Mouse (Mus musculus): ENCODE results near the gene Gtse1. TPM values are rescaled to one million over a fixed set of nuclear protein-coding genes. Genes with fewer than 3 reads are reported as not detected.

The Gtse1 gene
- 2.0 TPM for polyA plus RNA-seq (2015; fragmentation: Illumina TruSeq; extraction: RNeasy Lipid Tissue Mini Kit (QIAGEN cat#74804); ENCODE audit: insufficient read depth, low replicate concordance)

GRCm38 (mm10) chr15:85859490-85860031 lies at the start of gene Gtse1:
Gene Gtse1, plus strand, starts transcription at chr15:85859745.

GRCm38 (mm10) chr15:85811535-85812277 lies 47.8 kb upstream of the Gtse1 start, which contains the start of gene Cdpf1:
Gene Cdpf1, minus strand, starts transcription at chr15:85811697.

GRCm38 (mm10) chr15:85821203-85822010 lies 38.1 kb upstream of the Gtse1 start, which contains the start of gene Pkdrej:
Gene Pkdrej, minus strand, starts transcription at chr15:85821734.

DNA sequence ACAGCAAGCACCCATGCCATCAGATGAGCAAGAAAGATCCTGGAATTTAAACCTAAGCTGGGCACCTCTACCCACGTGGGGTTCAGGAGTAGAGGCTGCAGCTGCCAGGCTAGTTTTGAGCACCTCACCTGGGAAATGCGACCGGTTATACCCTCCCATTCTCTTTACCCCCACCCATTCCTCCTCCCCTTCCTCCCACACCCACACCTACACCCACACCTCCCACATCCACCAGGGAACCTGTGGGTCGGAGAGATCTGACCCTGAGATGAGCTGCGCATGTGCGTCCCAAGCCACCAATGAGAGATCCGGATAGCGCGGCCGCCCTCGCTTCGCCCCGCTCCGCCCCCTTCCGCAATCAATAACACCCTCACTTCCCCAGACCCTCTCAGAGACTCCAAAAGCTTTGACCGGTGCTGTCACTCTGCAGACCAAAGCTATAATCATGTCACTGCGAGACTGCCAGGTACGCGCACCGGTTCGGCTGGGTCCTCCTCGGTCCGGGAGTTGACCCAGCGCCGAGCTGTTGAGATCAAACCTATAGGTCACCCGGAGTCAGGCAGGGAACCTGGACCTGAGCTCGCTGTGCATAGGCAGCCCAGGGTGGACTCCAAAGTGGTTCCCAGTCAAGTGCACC lies 27.5 kb upstream of the Gtse1 start, which contains the start of gene Ttc38:
Ttc38 (plus strand) TSS at position 353 of the 637 bp plus-strand sequence.

GRCm38 (mm10) chr15:85878848-85879497 lies 19.4 kb downstream of the Gtse1 start, which contains the start of gene Trmu:
Gene Trmu, plus strand, starts transcription at chr15:85879312.

Other genes with a start within 250 kb of the Gtse1 start
- 0.15 TPM for gene Ppara, start 124.8 kb upstream of the Gtse1 start, polyA plus RNA-seq (2015; fragmentation: Illumina TruSeq; extraction: RNeasy Lipid Tissue Mini Kit (QIAGEN cat#74804); ENCODE audit: insufficient read depth, low replicate concordance)
- 8.6 TPM for gene Cdpf1, start 48.0 kb upstream of the Gtse1 start, polyA plus RNA-seq (2015; fragmentation: Illumina TruSeq; extraction: RNeasy Lipid Tissue Mini Kit (QIAGEN cat#74804); ENCODE audit: insufficient read depth, low replicate concordance)
- not detected for gene Pkdrej, start 38.0 kb upstream of the Gtse1 start, polyA plus RNA-seq (2015; fragmentation: Illumina TruSeq; extraction: RNeasy Lipid Tissue Mini Kit (QIAGEN cat#74804); ENCODE audit: insufficient read depth, low replicate concordance)
- 9.2 TPM for gene Ttc38, start 27.4 kb upstream of the Gtse1 start, polyA plus RNA-seq (2015; fragmentation: Illumina TruSeq; extraction: RNeasy Lipid Tissue Mini Kit (QIAGEN cat#74804); ENCODE audit: insufficient read depth, low replicate concordance)
- gene Trmu, start 19.6 kb downstream of the Gtse1 start, polyA plus RNA-seq (2015; fragmentation: Illumina TruSeq; extraction: RNeasy Lipid Tissue Mini Kit (QIAGEN cat#74804); ENCODE audit: insufficient read depth, low replicate concordance): 28.8 TPM
- 1.8 TPM for gene Celsr1, start 174.0 kb downstream of the Gtse1 start, polyA plus RNA-seq (2015; fragmentation: Illumina TruSeq; extraction: RNeasy Lipid Tissue Mini Kit (QIAGEN cat#74804); ENCODE audit: insufficient read depth, low replicate concordance)
- 27.1 TPM for gene Gramd4, start 197.9 kb downstream of the Gtse1 start, polyA plus RNA-seq (2015; fragmentation: Illumina TruSeq; extraction: RNeasy Lipid Tissue Mini Kit (QIAGEN cat#74804); ENCODE audit: insufficient read depth, low replicate concordance)